Mouse (Mus musculus) lung, postnatal 0 days (tissue): ENCODE measurements at regions not wholly inside any gene's neighbourhood (a gene's known extent, or its start where the extent isn't known, plus 50 kb on each side); places are given as distances from the start of the nearest gene placed in this dataset.

Experiments used
- CTCF ChIP-seq: IDR thresholded peaks from 2 replicates; pipeline ENCODE4 v1.5.1; 2016; ENCODE audit warnings: antibody characterized with exemption, mild to moderate bottlenecking
- EP300 ChIP-seq: IDR thresholded peaks from 2 replicates; pipeline ENCODE4 v1.6.1; 2016; ENCODE audit warnings: antibody characterized with exemption, mild to moderate bottlenecking, control low read depth

GRCm38 (mm10) chr19:27527940-27528558, 98.4 kb upstream of the Pum3 start:
- TF ChIP-seq CTCF (no peak), EP300 (peak; percentile 72)
